7 mouse cellular contexts compared by ENCODE assay signal in the genomic region with DNA sequence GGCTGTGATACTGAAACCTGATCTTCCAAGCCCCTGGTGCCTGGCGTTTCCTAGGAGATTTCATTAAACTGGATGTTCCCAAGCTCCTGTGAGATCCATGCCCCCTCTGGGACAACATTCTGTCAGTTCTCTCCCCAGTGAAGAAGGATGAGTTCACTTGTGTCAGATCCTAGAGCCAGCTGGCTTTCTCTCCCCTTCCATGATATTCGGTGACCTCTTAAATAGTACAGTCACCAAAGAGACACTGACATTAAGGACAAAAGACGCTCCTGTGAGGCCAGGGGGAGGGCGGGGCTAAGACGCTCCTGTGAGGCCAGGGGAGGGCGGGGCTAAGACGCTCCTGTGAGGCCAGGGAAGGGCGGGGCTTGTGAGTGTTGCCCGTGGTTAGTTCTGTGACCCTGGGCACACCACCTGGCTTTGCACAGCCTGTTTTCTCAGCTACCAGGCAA. TPM values are rescaled to one million over a fixed set of nuclear protein-coding genes. Genes with fewer than 3 reads are reported as not detected.
A peak's percentile ranks its signal among the peaks of the same experiment; 100 is the strongest.
DNase-seq lines count a peak whose midpoint lies in the region; ATAC-seq and TF ChIP-seq lines count a peak whose summit lies in the region.

No protein-coding gene starts in this region.

- no peaks in the 10 kb centered on the region for H3K79me2 ChIP-seq in CH12.LX (replicated peaks; ENCODE audit: control insufficient read depth, extremely low read depth, insufficient read depth, poor library complexity, severe bottlenecking)

- H3K9ac ChIP-seq in CH12.LX (ENCODE audit: insufficient read depth, low read depth), result 0 out of 2 replicates have a peak overlapping the region, but pooled peaks have one; percentile 7
- no peak overlapping the region for H3K9ac ChIP-seq in forebrain, embryonic 12.5 days
- no peak overlapping the region for H3K9ac ChIP-seq in lung, embryonic 15.5 days

- TF ChIP-seq EP300 in CH12.LX (IDR thresholded peaks at IDR 0.05; ENCODE audit: low read length), result no peak

- ATAC-seq in forebrain, embryonic 12.5 days (ENCODE audit: low FRiP score), result peak; percentile 74
- peak; percentile 50; the same call in 1 of the 2 replicates for ATAC-seq in lung, embryonic 15.5 days (ENCODE audit: borderline replicate concordance, extremely low read depth, low FRiP score, low TSS enrichment)

- no peaks in the 10 kb centered on the region for H3K27me3 ChIP-seq in CH12.LX (replicated peaks)
- H3K27me3 ChIP-seq in forebrain, embryonic 12.5 days, result peaks cover 25% of the 10 kb centered on the region
- H3K27me3 ChIP-seq in lung, embryonic 15.5 days, result peaks cover 17% of the 10 kb centered on the region; the same call in 1 of the 2 replicates

- no peaks in the 10 kb centered on the region for H3K9me3 ChIP-seq in CH12.LX (replicated peaks; ENCODE audit: low read length)
- no peaks in the 10 kb centered on the region for H3K9me3 ChIP-seq in forebrain, embryonic 12.5 days
- no peaks in the 10 kb centered on the region for H3K9me3 ChIP-seq in lung, embryonic 15.5 days

- in situ Hi-C loops in CH12.LX (cut with MboI; ENCODE audit: low pct_ligation_motif_present, low pct_unique_long_range_greater_than_20kb, low sequenced_read_pairs), result no loop called here

- WGBS in forebrain, embryonic 12.5 days, result under 1% methylated on average over 9 of the region's 9 CpGs
- 0% methylated on average over 9 of the region's 9 CpGs for WGBS in lung, embryonic 15.5 days

- H3K4me2 ChIP-seq in CH12.LX (ENCODE audit: insufficient read depth, low read depth, poor library complexity, severe bottlenecking), result peak overlapping the region; percentile 82
- H3K4me2 ChIP-seq in forebrain, embryonic 12.5 days, result peak overlapping the region; percentile 51
- peak overlapping the region; percentile 46 for H3K4me2 ChIP-seq in lung, embryonic 15.5 days

- peaks cover 0 to 23% of the 10 kb centered on the region in 2 experiments; a peak in 2 of 4 replicates for H3K4me1 ChIP-seq in CH12.LX (ENCODE audit: control insufficient read depth in 1 of 2, insufficient read depth in 2 of 2)
- H3K4me1 ChIP-seq in forebrain, embryonic 12.5 days, result peaks cover 41% of the 10 kb centered on the region
- H3K4me1 ChIP-seq in lung, embryonic 15.5 days, result peaks cover 29% of the 10 kb centered on the region

- dilution Hi-C loops in CH12.LX (cut with MboI; ENCODE audit: extremely low pct_ligation_motif_present, extremely low pct_unique_long_range_greater_than_20kb, low sequenced_read_pairs), result no loop called here

- DNase-seq in CH12.LX (ENCODE audit: extremely low read depth) (peak; percentile 87), WW6 (ENCODE audit: low read depth, low spot score) (peak; percentile 70)
- peak; percentile 68 for DNase-seq in kidney, adult 11 months
- DNase-seq in retina, adult 2 months (ENCODE audit: low read depth, low spot score), result peak; percentile 33
- DNase-seq in left cerebral cortex, adult 11 months (ENCODE audit: low spot score), result no peak

- H3K36me3 ChIP-seq in CH12.LX (replicated peaks in 1 of 2; ENCODE audit: control insufficient read depth in 1 of 2, insufficient read depth in 1 of 2, low read length in 1 of 2), result no peaks in the 10 kb centered on the region
- H3K36me3 ChIP-seq in forebrain, embryonic 12.5 days (replicated peaks), result no peaks in the 10 kb centered on the region
- no peaks in the 10 kb centered on the region for H3K36me3 ChIP-seq in lung, embryonic 15.5 days

- TF ChIP-seq RAD21 in CH12.LX (IDR thresholded peaks at IDR 0.05; ENCODE audit: low read depth, low read length), result no peak

- H3K27ac ChIP-seq in CH12.LX (ENCODE audit: insufficient read depth, low read depth), result no peak overlapping the region
- H3K27ac ChIP-seq in forebrain, embryonic 12.5 days, result peak overlapping the region; percentile 67
- H3K27ac ChIP-seq in lung, embryonic 15.5 days, result no peak overlapping the region

- TF ChIP-seq POLR2A in CH12.LX (IDR thresholded peaks at IDR 0.05; ENCODE audit: low read depth, low read length), result no peak

- peak overlapping the region in 1 of 3 experiments; percentile 21 for H3K4me3 ChIP-seq in CH12.LX (replicated peaks in 1 of 3; ENCODE audit: low read depth in 2 of 3, low read length in 2 of 3, poor library complexity in 1 of 3)
- peak overlapping the region; percentile 26 for H3K4me3 ChIP-seq in forebrain, embryonic 12.5 days (replicated peaks)
- H3K4me3 ChIP-seq in lung, embryonic 15.5 days, result peak overlapping the region; percentile 6; the same call in 1 of the 2 replicates

- no peak for TF ChIP-seq CTCF in CH12.LX (conservative IDR thresholded peaks at IDR 0.05 in 1 of 2, IDR thresholded peaks at IDR 0.05 in 1 of 2; ENCODE audit: low read depth in 2 of 2, low read length in 2 of 2)

TF ChIP-seq in CH12.LX, 34 proteins besides CTCF, POLR2A, EP300 and RAD21:
- TF ChIP-seq ELF1 (IDR thresholded peaks at IDR 0.05; ENCODE audit: low read depth, low read length) (no peak), JUN (IDR thresholded peaks at IDR 0.05; ENCODE audit: insufficient read depth, low read depth, low read length) (no peak), TCF12 (IDR thresholded peaks at IDR 0.05; ENCODE audit: low read depth, low read length) (no peak), GABPA (IDR thresholded peaks at IDR 0.05; ENCODE audit: insufficient replicate concordance, low read depth, low read length) (no peak)

RNA-seq across cellular contexts. Expression of gene Dupd1, which starts 31.7 kb away (rescaled TPM):
- total RNA-seq in CH12.LX (2012; rRNA removed) (not detected in 2 replicates), CH12.LX (2014; rRNA removed) (not detected in 2 replicates)
- polyA plus RNA-seq in CH12.LX (2012; ENCODE audit: insufficient read length, low read depth), result not detected in 2 replicates
- not detected in 2 replicates for polyA plus RNA-seq in forebrain, embryonic 12.5 days (2016; fragmentation: Nextera tagmentation; extraction: Ambion mirVana)
- polyA plus RNA-seq in lung, embryonic 15.5 days (2015; fragmentation: Nextera tagmentation; extraction: Ambion mirVana), result not detected in 2 replicates
